In genomic region chr14:50943932-50944667, GRCm38 (mm10) we compare ENCODE assay signal across 8 mouse cellular contexts. TPM values are rescaled to one million over a fixed set of nuclear protein-coding genes. Genes with fewer than 3 reads are reported as not detected.
DNase-seq lines count a peak whose midpoint lies in the region; ATAC-seq and TF ChIP-seq lines count a peak whose summit lies in the region.

Gm49342 (plus strand) TSS chr14:50944517.

- no peaks in the 10 kb centered on the region for H3K4me1 ChIP-seq in cortical plate, adult 2 months (ENCODE audit: control insufficient read depth, insufficient read depth, low read length)

- TF ChIP-seq CTCF in cortical plate, adult 2 months (IDR thresholded peaks at IDR 0.05; ENCODE audit: extremely low read depth, insufficient read depth, low read length) = no peak

- H3K4me3 ChIP-seq in cortical plate, adult 2 months (ENCODE audit: insufficient read depth, low read length) = peak within 1 kb of the TSS; percentile 45

- DNase-seq in ZHBTc4 (ENCODE audit: low read depth, low spot score) = peak; percentile 98
- DNase-seq in gastrocnemius, postnatal 10 days = peak; percentile 91
- peak; percentile 94 for DNase-seq in induced T-regulatory cell, adult 2 months (ENCODE audit: low read depth)
- DNase-seq in left cerebral cortex, adult 9 months (ENCODE audit: low spot score in 2 of 2) = peak; percentile 79 to 92
- peak; percentile 84 for DNase-seq in right cerebral cortex, postnatal 14 days
- DNase-seq in urinary bladder, postnatal 36 days (ENCODE audit: low spot score in 2 of 2) = peak; percentile 96 to 97

- ATAC-seq in megakaryocyte progenitor cell, adult 5-6 weeks (replicated peaks; ENCODE audit: poor library complexity) = peak; percentile 83

- peak; percentile 94 for TF ChIP-seq POLR2A in cortical plate, adult 2 months (IDR thresholded peaks at IDR 0.05; ENCODE audit: extremely low read depth, insufficient read depth, low read length)

- peak within 1 kb of the TSS; percentile 89 for H3K27ac ChIP-seq in cortical plate, adult 2 months (ENCODE audit: insufficient read depth, low read length)

RNA-seq across cellular contexts. Expression of gene Gm49342, which starts in this region (rescaled TPM):
- polyA plus RNA-seq in cortical plate, adult 2 months (2012; rRNA removed) = 24.8 and 28.5 TPM in 2 replicates
- 1 to 10 TPM; 5.8 to 6.7 TPM for total RNA-seq in gastrocnemius, postnatal 10 days (2021)
- total RNA-seq in megakaryocyte progenitor cell, adult 5-6 weeks (2015) = 24.4 TPM in 1 of 2 replicates, not detected in the other
- total RNA-seq in megakaryocyte progenitor cell, adult 5-6 weeks (2017) = 144 and 168 TPM in 2 replicates

Comparison
In these comparisons a context has a peak if more than half of its experiments do, and no peak if none do; other contexts are left out.
1. Peak in every context shown above with its lines: DNase-seq, ATAC-seq, H3K4me3 ChIP-seq and H3K27ac ChIP-seq.